Mouse (Mus musculus): Measurements from ENCODE around the gene Fbxl5. TPM values are rescaled to one million over a fixed set of nuclear protein-coding genes. Genes with fewer than 3 reads are reported as not detected.

Fbxl5 gene
- polyA plus RNA-seq, 1 experiment from 2014 or later, result 96.6 TPM

DNA sequence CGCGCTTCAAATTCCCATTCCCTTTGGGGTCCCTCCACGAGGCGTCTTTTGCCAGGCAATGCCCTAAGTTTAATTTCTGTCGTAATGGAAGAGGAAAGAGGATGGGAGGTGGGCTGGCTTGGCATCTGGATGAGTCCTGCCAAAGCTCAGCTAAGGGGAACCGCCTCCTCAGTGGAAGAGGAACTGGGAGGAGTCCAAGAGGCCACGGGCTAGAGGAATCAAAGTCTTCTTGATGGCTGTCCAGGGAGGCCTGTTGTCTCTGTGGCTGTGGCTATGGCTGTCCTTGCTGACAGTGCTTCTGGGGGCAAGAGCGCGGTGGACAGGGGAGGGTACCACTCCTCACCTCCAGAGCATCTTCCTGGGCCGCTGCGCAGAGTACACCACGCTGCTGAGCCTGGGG lies 2.7 kb downstream of the Fbxl5 start, which contains the start of gene Bst1:
Bst1 (plus strand) TSS at position 191 of the 400 bp plus-strand sequence.
- Histone ChIP-seq H3K9ac (replicated peaks; ENCODE audit: low read depth, low read length) (no peak within 1 kb of the TSS), H3K4me2 (ENCODE audit: low read depth, low read length) (no peak within 1 kb of the TSS), H3K27me3 (ENCODE audit: control insufficient read depth, insufficient read depth, low read length) (no peaks in the 10 kb centered on the region), H3K36me3 (ENCODE audit: control insufficient read depth, insufficient read depth, low read length) (no peaks in the 10 kb centered on the region), H3K27ac (ENCODE audit: low read depth, low read length) (no peak within 1 kb of the TSS), H3K4me1 (ENCODE audit: control insufficient read depth, insufficient read depth, low read length) (no peaks in the 10 kb centered on the region), H3K4me3 (ENCODE audit: low read depth, low read length) (no peak within 1 kb of the TSS), H3K9me3 (ENCODE audit: control insufficient read depth, low read length) (no peaks in the 10 kb centered on the region)
- 55% methylated on average over 12 of the region's 12 CpGs for WGBS
- no peak for ATAC-seq (ENCODE audit: low read depth)

DNA sequence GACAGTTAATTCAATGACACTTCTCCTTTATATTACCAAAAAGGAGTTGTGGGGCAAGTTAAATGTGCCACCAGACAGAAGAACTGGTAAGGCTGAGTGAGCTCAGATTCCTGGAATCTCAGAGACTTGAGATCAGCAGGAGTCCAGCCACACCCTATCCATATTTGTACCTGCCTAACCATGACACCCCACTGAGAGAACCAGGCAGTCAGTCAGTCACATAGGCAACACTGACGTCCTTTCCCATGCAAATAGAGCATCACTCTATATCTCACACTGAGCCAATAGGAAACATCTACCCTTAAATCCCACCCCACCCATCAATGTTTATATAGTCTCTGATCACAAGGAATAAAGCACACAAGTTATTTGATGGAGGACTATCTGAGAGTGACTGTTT lies 5.7 kb downstream of the Fbxl5 start:
- no peaks in the 10 kb centered on the region for H3K27me3 ChIP-seq (ENCODE audit: control insufficient read depth, insufficient read depth, low read length)
- H3K9me3 ChIP-seq (ENCODE audit: control insufficient read depth, low read length), result no peaks in the 10 kb centered on the region
- no peaks in the 10 kb centered on the region for H3K4me1 ChIP-seq (ENCODE audit: control insufficient read depth, insufficient read depth, low read length)
- H3K4me3 ChIP-seq (ENCODE audit: low read depth, low read length), result no peak overlapping the region
- no peak overlapping the region for H3K27ac ChIP-seq (ENCODE audit: low read depth, low read length)
- 43% methylated on average over 1 of the region's 1 CpGs for WGBS
- H3K4me2 ChIP-seq (ENCODE audit: low read depth, low read length), result no peak overlapping the region
- no peaks in the 10 kb centered on the region for H3K36me3 ChIP-seq (ENCODE audit: control insufficient read depth, insufficient read depth, low read length)
- H3K9ac ChIP-seq (replicated peaks; ENCODE audit: low read depth, low read length), result no peak overlapping the region
- no peak for ATAC-seq (ENCODE audit: low read depth)

GRCm38 (mm10) chr5:43814536-43814935 lies 6.9 kb downstream of the Fbxl5 start:
- Histone ChIP-seq H3K9me3 (ENCODE audit: control insufficient read depth, low read length) (no peaks in the 10 kb centered on the region), H3K27me3 (ENCODE audit: control insufficient read depth, insufficient read depth, low read length) (no peaks in the 10 kb centered on the region), H3K4me3 (ENCODE audit: low read depth, low read length) (no peak overlapping the region), H3K27ac (ENCODE audit: low read depth, low read length) (no peak overlapping the region), H3K36me3 (ENCODE audit: control insufficient read depth, insufficient read depth, low read length) (no peaks in the 10 kb centered on the region), H3K4me2 (ENCODE audit: low read depth, low read length) (no peak overlapping the region), H3K4me1 (ENCODE audit: control insufficient read depth, insufficient read depth, low read length) (no peaks in the 10 kb centered on the region), H3K9ac (replicated peaks; ENCODE audit: low read depth, low read length) (no peak overlapping the region)
- ATAC-seq (ENCODE audit: low read depth), result no peak
- WGBS, result 87% methylated on average over 2 of the region's 2 CpGs

DNA sequence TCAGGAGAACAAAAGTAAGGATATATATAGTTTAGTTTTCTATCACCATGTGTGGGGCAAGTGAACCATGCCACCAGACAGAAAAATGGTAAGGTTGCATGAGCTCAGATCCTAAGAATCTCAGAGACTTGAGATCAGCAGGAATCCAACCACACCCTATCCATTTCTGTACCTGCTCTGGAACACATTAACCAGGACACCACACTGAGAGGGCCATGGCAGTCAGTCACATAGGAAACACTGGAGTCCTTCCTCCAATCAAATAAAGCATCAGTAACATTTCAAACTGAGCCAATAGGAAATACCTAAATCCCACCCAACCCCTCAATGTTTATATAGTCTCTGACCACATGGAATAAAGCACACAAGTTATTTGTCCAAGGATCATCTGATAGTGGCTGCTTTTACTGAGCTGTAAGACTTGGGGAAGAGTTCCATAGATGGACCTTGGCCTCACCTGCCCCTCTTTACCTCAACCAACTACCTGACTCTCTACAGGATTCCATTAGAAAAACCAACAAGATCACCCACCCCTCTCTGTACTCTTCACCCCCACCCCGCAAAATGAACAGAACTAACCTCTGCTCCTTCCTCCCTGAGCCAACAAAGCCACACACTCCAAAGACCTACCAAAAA lies 10.9 kb downstream of the Fbxl5 start:
- Histone ChIP-seq H3K9ac (replicated peaks; ENCODE audit: low read depth, low read length) (no peak overlapping the region), H3K27ac (ENCODE audit: low read depth, low read length) (no peak overlapping the region), H3K4me1 (ENCODE audit: control insufficient read depth, insufficient read depth, low read length) (no peaks in the 10 kb centered on the region; the same call in 1 of the 2 replicates), H3K9me3 (ENCODE audit: control insufficient read depth, low read length) (no peaks in the 10 kb centered on the region), H3K27me3 (ENCODE audit: control insufficient read depth, insufficient read depth, low read length) (no peaks in the 10 kb centered on the region), H3K4me2 (ENCODE audit: low read depth, low read length) (no peak overlapping the region), H3K36me3 (ENCODE audit: control insufficient read depth, insufficient read depth, low read length) (no peaks in the 10 kb centered on the region), H3K4me3 (ENCODE audit: low read depth, low read length) (no peak overlapping the region)
- ATAC-seq (ENCODE audit: low read depth), result no peak
- WGBS, result 97% methylated on average over 1 of the region's 1 CpGs

DNA sequence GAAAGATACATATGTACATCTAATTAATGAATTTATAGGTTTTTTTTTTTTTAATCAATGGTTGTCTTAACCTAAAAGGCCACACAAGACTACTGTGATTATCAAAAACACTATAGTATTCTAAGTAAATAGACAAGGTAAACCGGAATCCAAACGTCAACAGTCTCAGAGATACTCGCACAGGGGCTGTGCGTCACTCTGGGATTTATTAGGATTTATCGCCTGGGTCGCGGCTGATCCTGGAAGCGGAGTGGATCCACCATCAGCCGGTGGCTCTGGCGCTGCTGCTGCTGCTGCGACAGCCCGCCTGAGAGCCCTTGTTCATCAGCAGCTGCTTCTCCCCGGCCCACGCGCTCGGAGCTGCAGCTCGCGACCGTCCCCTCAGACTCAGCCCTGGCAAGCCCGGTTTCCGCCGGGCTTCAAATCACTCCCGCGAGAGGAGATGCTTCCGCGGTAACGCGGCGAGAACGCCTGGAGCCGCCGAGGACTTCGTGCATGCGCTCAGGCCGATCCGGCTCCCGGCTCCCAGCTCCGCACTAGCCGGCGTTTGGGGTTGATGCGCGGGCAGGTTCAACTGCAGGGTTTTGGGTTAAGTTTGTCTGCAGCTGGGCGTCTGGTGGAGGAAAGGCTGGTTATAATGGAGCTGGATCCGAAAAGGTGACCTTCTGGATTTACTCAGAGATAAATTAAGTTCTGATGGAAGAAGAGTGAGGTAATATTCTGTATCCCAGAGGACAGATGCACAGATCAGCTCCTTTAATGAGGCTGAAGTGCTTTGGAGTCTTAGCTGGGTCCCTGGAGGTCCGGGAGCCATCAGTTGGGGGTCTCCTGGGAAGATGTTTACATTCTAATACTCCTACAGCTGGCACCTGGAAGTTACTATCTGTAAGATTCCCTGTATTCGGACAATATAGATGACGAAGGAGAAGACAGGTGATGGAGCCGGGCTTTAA lies 13.4 kb downstream of the Fbxl5 start:
- Histone ChIP-seq H3K36me3 (ENCODE audit: control insufficient read depth, insufficient read depth, low read length) (no peaks in the 10 kb centered on the region), H3K27me3 (ENCODE audit: control insufficient read depth, insufficient read depth, low read length) (no peaks in the 10 kb centered on the region), H3K9ac (replicated peaks; ENCODE audit: low read depth, low read length) (peak overlapping the region; percentile 69), H3K4me2 (ENCODE audit: low read depth, low read length) (peak overlapping the region; percentile 45), H3K4me1 (ENCODE audit: control insufficient read depth, insufficient read depth, low read length) (no peaks in the 10 kb centered on the region; the same call in 1 of the 2 replicates), H3K9me3 (ENCODE audit: control insufficient read depth, low read length) (no peaks in the 10 kb centered on the region), H3K4me3 (ENCODE audit: low read depth, low read length) (peak overlapping the region; percentile 43), H3K27ac (ENCODE audit: low read depth, low read length) (peak overlapping the region; percentile 76)
- 4% methylated on average over 48 of the region's 48 CpGs for WGBS
- peak; percentile 96 for ATAC-seq (ENCODE audit: low read depth)

- 73% methylated on average over 4 of the region's 4 CpGs for WGBS
- H3K27me3 ChIP-seq (ENCODE audit: control insufficient read depth, insufficient read depth, low read length), result no peaks in the 10 kb centered on the region
- no peak overlapping the region for H3K4me2 ChIP-seq (ENCODE audit: low read depth, low read length)
- no peaks in the 10 kb centered on the region for H3K9me3 ChIP-seq (ENCODE audit: control insufficient read depth, low read length)
- H3K36me3 ChIP-seq (ENCODE audit: control insufficient read depth, insufficient read depth, low read length), result no peaks in the 10 kb centered on the region
- no peak overlapping the region for H3K27ac ChIP-seq (ENCODE audit: low read depth, low read length)
- no peak overlapping the region for H3K4me3 ChIP-seq (ENCODE audit: low read depth, low read length)
- no peak overlapping the region for H3K9ac ChIP-seq (replicated peaks; ENCODE audit: low read depth, low read length)
- no peak for ATAC-seq (ENCODE audit: low read depth)
- H3K4me1 ChIP-seq (ENCODE audit: control insufficient read depth, insufficient read depth, low read length), result no peaks in the 10 kb centered on the region; the same call in 1 of the 2 replicates
These were observed 14.5 kb downstream of the Fbxl5 start for GRCm38 (mm10) chr5:43806914-43807313.

GRCm38 (mm10) chr5:43806340-43806739 lies 15.1 kb downstream of the Fbxl5 start:
- H3K36me3 ChIP-seq (ENCODE audit: control insufficient read depth, insufficient read depth, low read length), result no peaks in the 10 kb centered on the region
- ATAC-seq (ENCODE audit: low read depth), result no peak
- no peak overlapping the region for H3K4me3 ChIP-seq (ENCODE audit: low read depth, low read length)
- no peaks in the 10 kb centered on the region for H3K9me3 ChIP-seq (ENCODE audit: control insufficient read depth, low read length)
- no peaks in the 10 kb centered on the region; the same call in 1 of the 2 replicates for H3K4me1 ChIP-seq (ENCODE audit: control insufficient read depth, insufficient read depth, low read length)
- H3K27me3 ChIP-seq (ENCODE audit: control insufficient read depth, insufficient read depth, low read length), result no peaks in the 10 kb centered on the region
- H3K4me2 ChIP-seq (ENCODE audit: low read depth, low read length), result no peak overlapping the region
- WGBS, result 98% methylated on average over 7 of the region's 7 CpGs
- no peak overlapping the region for H3K27ac ChIP-seq (ENCODE audit: low read depth, low read length)
- H3K9ac ChIP-seq (replicated peaks; ENCODE audit: low read depth, low read length), result no peak overlapping the region

DNA sequence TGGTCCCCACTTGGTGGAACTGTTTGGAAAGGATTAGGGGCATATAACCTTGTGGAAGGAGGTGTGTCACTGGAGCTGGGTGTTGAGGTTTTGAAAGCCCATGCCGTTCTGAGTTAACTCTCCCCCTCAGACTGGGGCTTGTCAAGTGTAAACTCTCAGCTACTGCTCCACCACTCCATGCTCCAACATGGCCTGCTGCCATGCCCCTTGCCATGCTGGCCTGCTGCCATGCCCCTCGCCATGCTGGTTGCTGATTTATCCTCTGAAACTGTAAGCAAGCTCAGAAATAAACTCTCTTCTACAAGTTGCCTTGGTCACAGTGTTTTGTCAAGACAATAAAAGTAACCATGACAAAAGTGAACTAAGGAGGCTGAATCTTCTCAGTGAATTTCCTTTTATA lies 16.0 kb downstream of the Fbxl5 start:
- no peak for ATAC-seq (ENCODE audit: low read depth)
- Histone ChIP-seq H3K9me3 (ENCODE audit: control insufficient read depth, low read length) (no peaks in the 10 kb centered on the region), H3K4me1 (ENCODE audit: control insufficient read depth, insufficient read depth, low read length) (no peaks in the 10 kb centered on the region; the same call in 1 of the 2 replicates), H3K9ac (replicated peaks; ENCODE audit: low read depth, low read length) (no peak overlapping the region), H3K27me3 (ENCODE audit: control insufficient read depth, insufficient read depth, low read length) (no peaks in the 10 kb centered on the region), H3K4me3 (ENCODE audit: low read depth, low read length) (no peak overlapping the region), H3K4me2 (ENCODE audit: low read depth, low read length) (no peak overlapping the region), H3K27ac (ENCODE audit: low read depth, low read length) (no peak overlapping the region), H3K36me3 (ENCODE audit: control insufficient read depth, insufficient read depth, low read length) (no peaks in the 10 kb centered on the region)
- WGBS, result 63% methylated on average over 2 of the region's 2 CpGs

DNA sequence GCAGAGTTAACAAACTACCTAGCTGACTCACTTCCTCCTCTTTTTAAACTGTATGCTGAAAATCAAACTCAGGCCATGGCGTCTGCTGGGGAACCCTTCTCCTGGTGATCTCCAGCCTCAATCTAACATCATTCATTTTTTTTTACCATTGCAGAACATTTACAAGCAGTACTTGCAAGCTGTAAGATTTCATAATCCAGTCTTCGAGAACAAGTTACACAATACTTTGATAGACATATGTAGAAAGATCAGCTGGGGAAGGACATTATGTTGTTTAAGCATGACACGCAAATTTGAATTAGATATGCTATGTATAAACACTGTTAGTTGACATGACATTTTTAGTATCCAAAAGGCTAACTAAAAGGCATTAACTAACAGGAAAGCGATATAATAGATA lies 19.6 kb downstream of the Fbxl5 start:
- Histone ChIP-seq H3K36me3 (ENCODE audit: control insufficient read depth, insufficient read depth, low read length) (no peaks in the 10 kb centered on the region), H3K9me3 (ENCODE audit: control insufficient read depth, low read length) (no peaks in the 10 kb centered on the region), H3K4me2 (ENCODE audit: low read depth, low read length) (no peak overlapping the region), H3K9ac (replicated peaks; ENCODE audit: low read depth, low read length) (no peak overlapping the region), H3K27me3 (ENCODE audit: control insufficient read depth, insufficient read depth, low read length) (no peaks in the 10 kb centered on the region), H3K27ac (ENCODE audit: low read depth, low read length) (no peak overlapping the region), H3K4me3 (ENCODE audit: low read depth, low read length) (no peak overlapping the region), H3K4me1 (ENCODE audit: control insufficient read depth, insufficient read depth, low read length) (no peaks in the 10 kb centered on the region)
- WGBS, result 93% methylated on average over 4 of the region's 4 CpGs
- ATAC-seq (ENCODE audit: low read depth), result no peak

Data from neural tube, embryonic 14.5 days (tissue).